Mouse (Mus musculus) cerebellum, postnatal 36 days (tissue): ENCODE results near the gene Adamts16.

Experiments used
- DNase-seq, 2 experiments: peaks; one replicate each; pipeline ENCODE4 v3.0.0; 2021 to 2022; ENCODE audit warnings: mixed read lengths in 2 of 2

Adamts16 gene

GRCm38 (mm10) chr13:70831041-70831440 is 10.6 kb downstream of the Adamts16 start:
- DNase-seq = no peak

GRCm38 (mm10) chr13:70827507-70827906 is 14.1 kb downstream of the Adamts16 start:
- DNase-seq = no peak

- DNase-seq = no peak
Measured at GRCm38 (mm10) chr13:70825265-70825664, 16.3 kb downstream of the Adamts16 start.

- DNase-seq = no peak
Measured at GRCm38 (mm10) chr13:70823757-70824156, 17.9 kb downstream of the Adamts16 start.

- no peak for DNase-seq
Measured at GRCm38 (mm10) chr13:70818982-70819381, 22.6 kb downstream of the Adamts16 start.

GRCm38 (mm10) chr13:70814423-70814822 is 27.2 kb downstream of the Adamts16 start:
- DNase-seq = no peak

- DNase-seq = no peak
Measured at GRCm38 (mm10) chr13:70805506-70805905, 36.1 kb downstream of the Adamts16 start.

- DNase-seq = no peak
Measured at GRCm38 (mm10) chr13:70802849-70803248, 38.8 kb downstream of the Adamts16 start.

- DNase-seq = no peak
Measured at GRCm38 (mm10) chr13:70799322-70799721, 42.3 kb downstream of the Adamts16 start.

GRCm38 (mm10) chr13:70798396-70798795 is 43.2 kb downstream of the Adamts16 start:
- DNase-seq = no peak

- DNase-seq = no peak
Measured at GRCm38 (mm10) chr13:70794074-70794572, 47.5 kb downstream of the Adamts16 start.

- DNase-seq = no peak
Measured at GRCm38 (mm10) chr13:70793660-70794059, 48.0 kb downstream of the Adamts16 start.

- DNase-seq = no peak
Measured at GRCm38 (mm10) chr13:70792950-70793349, 48.7 kb downstream of the Adamts16 start.

GRCm38 (mm10) chr13:70789806-70790205 is 51.8 kb downstream of the Adamts16 start:
- no peak for DNase-seq

GRCm38 (mm10) chr13:70789022-70789421 is 52.6 kb downstream of the Adamts16 start:
- DNase-seq = peak; percentile 55 to 57

GRCm38 (mm10) chr13:70785078-70785477 is 56.5 kb downstream of the Adamts16 start:
- DNase-seq = no peak

- DNase-seq = peak; percentile 31 to 55
Measured at GRCm38 (mm10) chr13:70784126-70784525, 57.5 kb downstream of the Adamts16 start.

GRCm38 (mm10) chr13:70779781-70780180 is 61.8 kb downstream of the Adamts16 start:
- no peak for DNase-seq

- no peak for DNase-seq
Measured at GRCm38 (mm10) chr13:70778872-70779554, 62.6 kb downstream of the Adamts16 start.

- no peak for DNase-seq
Measured at GRCm38 (mm10) chr13:70771100-70771499, 70.5 kb downstream of the Adamts16 start.

- no peak for DNase-seq
Measured at GRCm38 (mm10) chr13:70769156-70769555, 72.5 kb downstream of the Adamts16 start.

- DNase-seq = peak in 1 of 2 experiments; percentile 21
Measured at GRCm38 (mm10) chr13:70767462-70767861, 74.1 kb downstream of the Adamts16 start.

GRCm38 (mm10) chr13:70764682-70765081 is 76.9 kb downstream of the Adamts16 start:
- no peak for DNase-seq

- no peak for DNase-seq
Measured at GRCm38 (mm10) chr13:70762586-70762985, 79.0 kb downstream of the Adamts16 start.

GRCm38 (mm10) chr13:70761312-70761711 is 80.3 kb downstream of the Adamts16 start:
- DNase-seq = no peak
